Mouse (Mus musculus): ENCODE measurements around the gene Ankrd12.

GRCm38 (mm10) chr17:66048795-66049194, 28.1 kb downstream of the Ankrd12 start:
- TF ChIP-seq GATA1 (IDR thresholded peaks at IDR 0.05; ENCODE audit: borderline replicate concordance, low read length), result no peak
- TF ChIP-seq FLI1 (IDR thresholded peaks at IDR 0.05; ENCODE audit: low read length), result no peak
